Mouse (Mus musculus) spleen, adult 2 months (tissue): ENCODE data around the gene Gm28051.

Experiments
- CTCF ChIP-seq: fragments of 200-500 bp; IDR thresholded peaks from 2 replicates; pipeline ENCODE4 v1.5.1; 2011; ENCODE audit warnings: mild to moderate bottlenecking, inconsistent platforms; ENCODE audit not compliant: insufficient read depth, insufficient read length, insufficient replicate concordance; ENCODE audit errors: extremely low read depth
- POLR2A ChIP-seq: fragments of 200-500 bp; IDR thresholded peaks from 2 replicates; pipeline ENCODE4 v1.6.1; 2011; ENCODE audit warnings: low read depth, low read length, inconsistent platforms

- TF ChIP-seq POLR2A = no peak
- TF ChIP-seq CTCF = no peak
Measured at GRCm38 (mm10) chr12:102744839-102745238, 12.7 kb downstream of the Gm28051 start.
